Mouse (Mus musculus): ENCODE measurements around the gene Tspear. TPM values are rescaled to one million over a fixed set of nuclear protein-coding genes. Genes with fewer than 3 reads are reported as not detected.
"Not testable (repeated sequence)": the region's sequence is repeated elsewhere in the genome, so short reads cannot be mapped to it uniquely, and the experiment has no call there.

The Tspear gene
- polyA plus RNA-seq, 1 experiment from 2014 or later = 0.74 TPM

GRCm38 (mm10) chr10:77720299-77720698 lies 33.9 kb downstream of the Tspear start, which contains the start of gene Krtap12-1:
Gene Krtap12-1 (plus strand): TSS chr10:77720599.
- not testable (repeated sequence) for H3K4me3 ChIP-seq; H3K27me3 ChIP-seq; H3K27ac ChIP-seq; H3K36me3 ChIP-seq; H3K9me3 ChIP-seq; H3K4me1 ChIP-seq; ATAC-seq (ENCODE audit: low FRiP score, low read depth); H3K9ac ChIP-seq; H3K4me2 ChIP-seq (replicated peaks)
- 78% methylated on average over 1 of the region's 1 CpGs for WGBS

DNA sequence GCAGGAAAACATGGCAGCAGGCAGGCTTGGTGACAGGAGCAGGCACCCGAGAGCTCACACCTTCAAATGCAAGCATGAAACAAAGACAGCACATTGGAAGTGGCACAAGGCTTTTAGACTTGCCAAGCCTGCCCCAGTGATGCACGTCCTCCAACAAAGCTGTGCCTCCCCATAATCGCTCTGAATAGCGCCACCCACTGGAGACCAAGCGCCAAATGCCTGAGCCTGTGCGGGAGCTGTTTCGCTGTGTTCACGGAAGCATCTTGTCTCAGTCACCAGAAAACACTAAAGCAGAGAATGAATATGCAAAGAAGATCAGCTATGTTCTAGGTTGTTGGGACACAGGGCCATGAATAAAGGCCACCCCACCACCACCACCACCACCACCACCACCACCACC lies 38.5 kb downstream of the Tspear start:
- no peaks in the 10 kb centered on the region for H3K27me3 ChIP-seq
- no peak overlapping the region for H3K4me3 ChIP-seq
- no peaks in the 10 kb centered on the region for H3K4me1 ChIP-seq
- 0 out of 2 replicates have a peak, but pooled peaks cover 6% of the 10 kb centered on the region for H3K9me3 ChIP-seq
- H3K36me3 ChIP-seq = no peaks in the 10 kb centered on the region
- 74% methylated on average over 8 of the region's 8 CpGs for WGBS
- H3K4me2 ChIP-seq (replicated peaks) = no peak overlapping the region
- no peak for ATAC-seq (ENCODE audit: low FRiP score, low read depth)
- H3K27ac ChIP-seq = no peak overlapping the region
- H3K9ac ChIP-seq = no peak overlapping the region

DNA sequence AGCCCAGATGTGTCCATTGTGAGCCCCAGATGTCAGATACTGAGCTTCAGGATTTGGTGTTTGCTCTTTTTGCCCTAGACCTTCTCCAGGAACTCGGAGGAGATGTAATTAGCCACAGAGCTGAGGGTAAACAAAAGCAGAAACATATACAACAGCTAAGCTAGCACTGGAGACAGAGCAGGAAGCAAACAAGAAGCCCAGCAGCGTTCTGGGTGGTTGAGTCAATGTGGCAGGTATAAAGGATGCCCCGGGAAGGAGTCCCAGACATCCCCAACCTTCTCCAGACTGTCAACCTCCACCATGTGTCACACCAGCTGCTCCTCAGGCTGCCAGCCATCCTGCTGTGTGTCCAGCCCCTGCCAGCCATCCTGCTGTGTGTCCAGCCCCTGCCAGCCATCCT lies 39.8 kb downstream of the Tspear start, which contains the start of gene Gm10100:
Gm10100 (plus strand) TSS at position 301 of the 400 bp plus-strand sequence.
- no peaks in the 10 kb centered on the region for H3K4me1 ChIP-seq
- no peak for ATAC-seq (ENCODE audit: low FRiP score, low read depth)
- no peak within 1 kb of the TSS for H3K9ac ChIP-seq
- H3K9me3 ChIP-seq = no peaks in the 10 kb centered on the region
- H3K4me3 ChIP-seq = no peak within 1 kb of the TSS
- no peak within 1 kb of the TSS for H3K4me2 ChIP-seq (replicated peaks)
- 31% methylated on average over 3 of the region's 3 CpGs for WGBS
- no peaks in the 10 kb centered on the region for H3K36me3 ChIP-seq
- H3K27me3 ChIP-seq = no peaks in the 10 kb centered on the region
- H3K27ac ChIP-seq = no peak within 1 kb of the TSS

- Histone ChIP-seq H3K4me2 (replicated peaks) (no peak overlapping the region), H3K27ac (no peak overlapping the region), H3K4me1 (no peaks in the 10 kb centered on the region), H3K4me3 (no peak overlapping the region), H3K9ac (no peak overlapping the region), H3K9me3 (no peaks in the 10 kb centered on the region), H3K27me3 (no peaks in the 10 kb centered on the region), H3K36me3 (no peaks in the 10 kb centered on the region)
- ATAC-seq (ENCODE audit: low FRiP score, low read depth) = no peak
- 53% methylated on average over 4 of the region's 4 CpGs for WGBS
Observed at GRCm38 (mm10) chr10:77728280-77728679, 41.9 kb downstream of the Tspear start.

DNA sequence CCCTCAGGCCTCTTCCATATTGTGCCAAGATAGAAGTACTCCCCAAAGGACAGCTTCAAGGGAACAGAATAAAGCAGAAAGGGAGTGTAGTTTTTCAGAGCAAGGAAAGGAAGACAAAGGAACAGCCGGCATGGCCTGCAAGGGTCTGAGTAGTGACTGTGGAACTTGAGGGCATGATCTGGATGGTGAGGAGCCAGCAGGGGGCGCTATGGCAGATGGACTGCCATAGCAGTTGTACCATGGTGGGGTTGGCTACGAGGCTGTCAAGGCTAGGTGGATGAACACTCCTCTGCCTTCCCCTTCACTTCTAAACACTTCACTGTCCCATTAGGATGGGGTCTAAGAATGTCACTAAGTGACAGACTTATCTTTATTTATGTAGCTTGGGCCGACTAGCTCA lies 42.9 kb downstream of the Tspear start:
- no peak overlapping the region for H3K4me3 ChIP-seq
- H3K36me3 ChIP-seq = no peaks in the 10 kb centered on the region
- H3K9ac ChIP-seq = no peak overlapping the region
- WGBS = 53% methylated on average over 4 of the region's 4 CpGs
- no peaks in the 10 kb centered on the region for H3K27me3 ChIP-seq
- peaks cover 4% of the 10 kb centered on the region; the same call in 1 of the 2 replicates for H3K9me3 ChIP-seq
- ATAC-seq (ENCODE audit: low FRiP score, low read depth) = no peak
- H3K27ac ChIP-seq = no peak overlapping the region
- no peaks in the 10 kb centered on the region for H3K4me1 ChIP-seq
- no peak overlapping the region for H3K4me2 ChIP-seq (replicated peaks)

GRCm38 (mm10) chr10:77735928-77736327 lies 49.6 kb downstream of the Tspear start:
- Histone ChIP-seq H3K4me3 (no peak overlapping the region), H3K9ac (no peak overlapping the region), H3K9me3 (peaks cover 12% of the 10 kb centered on the region; the same call in 1 of the 2 replicates), H3K27me3 (no peaks in the 10 kb centered on the region), H3K27ac (no peak overlapping the region), H3K4me2 (replicated peaks) (no peak overlapping the region), H3K4me1 (no peaks in the 10 kb centered on the region), H3K36me3 (no peaks in the 10 kb centered on the region)
- 87% methylated on average over 1 of the region's 1 CpGs for WGBS
- no peak for ATAC-seq (ENCODE audit: low FRiP score, low read depth)

DNA sequence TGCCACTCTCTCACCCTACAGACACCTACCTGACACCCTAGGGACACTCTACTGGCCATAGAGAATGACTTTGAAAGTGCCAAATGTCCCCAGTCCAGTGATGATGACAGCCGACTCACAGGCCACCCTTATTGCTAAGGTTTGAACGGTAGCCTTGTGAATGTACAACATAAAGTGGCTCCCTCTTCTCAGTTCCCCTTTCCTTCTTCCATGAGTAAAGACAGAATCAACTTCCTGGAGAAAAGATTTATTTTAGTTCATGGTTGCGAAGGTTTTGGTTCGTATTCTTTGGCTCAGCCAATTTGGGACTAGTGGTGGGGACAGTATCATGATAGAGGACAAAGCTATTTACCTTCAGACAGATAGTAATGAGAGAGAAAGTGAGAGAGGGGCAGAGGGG lies 52.6 kb downstream of the Tspear start:
- no peak for ATAC-seq (ENCODE audit: low FRiP score, low read depth)
- Histone ChIP-seq H3K9me3 (peaks cover 11% of the 10 kb centered on the region; the same call in 1 of the 2 replicates), H3K27me3 (no peaks in the 10 kb centered on the region), H3K36me3 (no peaks in the 10 kb centered on the region), H3K4me1 (peaks cover 10% of the 10 kb centered on the region), H3K4me2 (replicated peaks) (no peak overlapping the region), H3K9ac (no peak overlapping the region), H3K4me3 (no peak overlapping the region), H3K27ac (no peak overlapping the region)
- 74% methylated on average over 4 of the region's 4 CpGs for WGBS

- H3K9ac ChIP-seq; H3K4me3 ChIP-seq; H3K9me3 ChIP-seq; H3K36me3 ChIP-seq; ATAC-seq (ENCODE audit: low FRiP score, low read depth); H3K27me3 ChIP-seq; H3K27ac ChIP-seq; H3K4me2 ChIP-seq (replicated peaks): not testable (repeated sequence)
- 37% methylated on average over 5 of the region's 5 CpGs for WGBS
- peaks cover 10% of the 10 kb centered on the region for H3K4me1 ChIP-seq
Observed at GRCm38 (mm10) chr10:77741924-77742688, 55.7 kb downstream of the Tspear start, which contains the start of gene Gm18596. Gene Gm18596 (minus strand): TSS chr10:77742638.

- not testable (repeated sequence) for H3K4me1 ChIP-seq; H3K36me3 ChIP-seq; H3K9ac ChIP-seq; H3K27me3 ChIP-seq; ATAC-seq (ENCODE audit: low FRiP score, low read depth); H3K4me2 ChIP-seq (replicated peaks); H3K9me3 ChIP-seq; H3K4me3 ChIP-seq; H3K27ac ChIP-seq
- WGBS = 76% methylated on average over 1 of the region's 1 CpGs
Observed at GRCm38 (mm10) chr10:77750686-77751085, 64.3 kb downstream of the Tspear start.

DNA sequence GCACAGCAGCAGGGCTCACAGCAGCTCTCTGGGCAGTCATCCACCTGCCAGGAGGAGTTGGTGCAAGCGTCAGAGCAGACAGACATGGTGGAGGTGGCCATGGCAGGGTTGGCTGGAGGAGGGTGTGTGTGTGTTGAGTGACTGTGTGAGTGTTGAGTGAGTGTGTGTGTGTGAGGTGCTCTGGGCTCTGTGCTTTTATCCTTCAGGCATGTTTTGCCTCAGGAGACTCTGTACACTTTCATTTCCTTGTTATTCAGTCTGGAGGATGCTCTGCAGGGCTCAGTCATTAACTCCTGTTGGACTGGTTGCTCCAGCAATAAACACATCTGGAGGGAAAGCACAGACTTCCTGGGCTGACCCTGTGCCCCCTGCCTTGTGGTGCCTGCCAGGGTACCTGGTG lies 64.9 kb downstream of the Tspear start, which contains the start of gene Gm9736:
Gm9736 (minus strand) TSS at position 101 of the 400 bp plus-strand sequence.
- not testable (repeated sequence) for H3K4me2 ChIP-seq (replicated peaks); H3K27ac ChIP-seq; H3K9ac ChIP-seq

GRCm38 (mm10) chr10:77752312-77752711 lies 65.9 kb downstream of the Tspear start:
- not testable (repeated sequence) for ATAC-seq (ENCODE audit: low FRiP score, low read depth); H3K36me3 ChIP-seq; H3K4me2 ChIP-seq (replicated peaks); H3K4me3 ChIP-seq; H3K27ac ChIP-seq; H3K4me1 ChIP-seq; H3K9ac ChIP-seq; H3K27me3 ChIP-seq; H3K9me3 ChIP-seq
- WGBS = 62% methylated on average over 3 of the region's 3 CpGs

More for the DNA sequence above, 64.9 kb downstream of the Tspear start, which contains the start of gene Gm9736:
- not testable (repeated sequence) for H3K36me3 ChIP-seq; H3K9me3 ChIP-seq; H3K4me1 ChIP-seq; ATAC-seq (ENCODE audit: low FRiP score, low read depth); H3K27me3 ChIP-seq; H3K4me3 ChIP-seq
- 55% methylated on average over 1 of the region's 1 CpGs for WGBS

GRCm38 (mm10) chr10:77753448-77753847 lies 67.1 kb downstream of the Tspear start:
- Histone ChIP-seq H3K36me3 (no peaks in the 10 kb centered on the region), H3K9ac (no peak overlapping the region), H3K27ac (no peak overlapping the region), H3K4me1 (peaks cover 6% of the 10 kb centered on the region; the same call in 1 of the 2 replicates), H3K9me3 (no peaks in the 10 kb centered on the region), H3K4me3 (no peak overlapping the region), H3K4me2 (replicated peaks) (no peak overlapping the region), H3K27me3 (no peaks in the 10 kb centered on the region)
- no peak for ATAC-seq (ENCODE audit: low FRiP score, low read depth)

DNA sequence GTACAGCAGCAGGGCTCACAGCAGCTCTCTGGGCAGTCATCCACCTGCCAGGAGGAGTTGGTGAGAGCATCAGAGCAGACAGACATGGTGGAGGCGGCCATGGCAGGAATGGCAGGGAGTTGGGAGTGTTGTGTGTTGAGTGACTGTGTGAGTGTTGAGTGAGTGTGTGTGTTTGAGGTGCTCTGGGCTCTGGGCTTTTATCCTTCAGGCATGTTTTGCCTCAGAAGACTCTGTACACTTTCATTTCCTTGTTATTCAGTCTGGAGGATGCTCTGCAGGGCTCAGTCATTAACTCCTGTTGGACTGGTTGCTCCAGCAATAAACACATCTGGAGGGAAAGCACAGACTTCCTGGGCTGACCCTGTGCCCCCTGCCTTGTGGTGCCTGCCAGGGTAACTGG lies 73.2 kb downstream of the Tspear start, which contains the start of gene Gm3233:
Gm3233 (minus strand) TSS at position 101 of the 400 bp plus-strand sequence.
- H3K4me1 ChIP-seq; H3K9me3 ChIP-seq; H3K27ac ChIP-seq; H3K27me3 ChIP-seq; H3K36me3 ChIP-seq; H3K4me3 ChIP-seq; H3K9ac ChIP-seq; ATAC-seq (ENCODE audit: low FRiP score, low read depth); H3K4me2 ChIP-seq (replicated peaks): not testable (repeated sequence)
- WGBS = no CpG with 5 or more reads among the region's 1 CpGs

Measured in limb, embryonic 13.5 days (tissue).